Comparison of ENCODE assay signal across 10 mouse cellular contexts in the genomic region with DNA sequence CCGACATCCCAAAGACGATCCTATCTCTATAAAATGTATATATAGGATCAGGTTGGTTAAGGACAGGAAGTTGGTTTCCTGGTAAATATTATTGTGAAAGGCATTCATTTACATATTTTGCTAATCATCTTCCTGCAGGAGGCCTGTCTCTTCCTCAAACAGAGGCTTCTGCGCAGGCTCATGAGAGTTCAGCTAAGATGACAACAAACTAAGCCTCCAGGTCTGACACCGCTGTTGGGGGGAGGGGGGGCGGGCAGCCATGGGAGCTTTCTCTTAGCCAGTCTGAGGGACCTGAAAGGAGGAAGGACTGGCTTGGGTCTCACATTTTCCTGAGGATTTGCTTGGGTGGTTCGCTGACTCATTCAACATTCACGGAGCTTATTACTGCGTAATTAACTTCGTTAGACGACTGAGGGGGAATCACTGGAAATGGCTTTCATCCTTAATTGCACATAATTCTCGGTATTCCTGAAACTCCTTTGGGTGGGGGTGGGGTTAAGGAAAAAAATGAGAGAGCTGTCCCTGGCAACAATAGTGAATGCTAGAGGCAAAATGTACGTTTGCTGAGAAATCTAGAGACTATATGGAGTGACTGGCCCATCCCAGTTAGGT. TPM values are rescaled to one million over a fixed set of nuclear protein-coding genes. Genes with fewer than 3 reads are reported as not detected.
A peak's percentile ranks its signal among the peaks of the same experiment; 100 is the strongest.
DNase-seq lines count a peak whose midpoint lies in the region; ATAC-seq and TF ChIP-seq lines count a peak whose summit lies in the region.
"Had no signal": no experiment of that assay in that cellular context is flagged by ENCODE, and none has a peak within 500 bp of the region (broad histone marks: within the 10 kb centered on the region; RNA-seq: fewer than 3 reads in every experiment).

No protein-coding gene starts in this region.

- TF ChIP-seq EP300 in liver, postnatal 0 days (IDR thresholded peaks at IDR 0.05; ENCODE audit: low read depth) = no peak

- DNase-seq in liver, postnatal 0 days = no peak
- no peak for DNase-seq in liver, embryonic 11.5 days (ENCODE audit: low spot score)
- DNase-seq in brain, embryonic 14.5 days (ENCODE audit: low read depth) = peak; percentile 67
- peak; percentile 40 for DNase-seq in lung, postnatal 14 days
- DNase-seq in retina, postnatal 1 day = peak; percentile 69
- no peak for DNase-seq in embryo, embryonic 11 days
- DNase-seq in cerebellum, adult 18-20 months = no peak

- peaks cover 4% of the 10 kb centered on the region; the same call in 1 of the 2 replicates for H3K4me1 ChIP-seq in liver, postnatal 0 days (ENCODE audit: insufficient read depth)
- peaks cover 2% of the 10 kb centered on the region for H3K4me1 ChIP-seq in liver, embryonic 11.5 days (replicated peaks; ENCODE audit: control insufficient read depth, insufficient read depth, low read length)

- TF ChIP-seq POLR2A in brain, embryonic 14.5 days (IDR thresholded peaks at IDR 0.05; ENCODE audit: borderline replicate concordance, extremely low read depth, insufficient read depth, insufficient read length, poor library complexity, severe bottlenecking) = no peak

- ATAC-seq in liver, postnatal 0 days = peak; percentile 50
- no peak for ATAC-seq in liver, embryonic 11.5 days (replicated peaks; ENCODE audit: low FRiP score)
- ATAC-seq: intestine, embryonic 16.5 days; Patski had no signal

- H3K27ac ChIP-seq in liver, postnatal 0 days (ENCODE audit: low read depth) = no peak overlapping the region
- no peak overlapping the region for H3K27ac ChIP-seq in liver, embryonic 11.5 days (ENCODE audit: low read depth, low read length)
- H3K27ac ChIP-seq: limb, embryonic 15.5 days had no signal

- H3K9me3 ChIP-seq in liver, postnatal 0 days (ENCODE audit: low read length) = no peaks in the 10 kb centered on the region
- H3K9me3 ChIP-seq in liver, embryonic 11.5 days (ENCODE audit: control insufficient read depth, low read length) = no peaks in the 10 kb centered on the region
- H3K9me3 ChIP-seq: limb, embryonic 15.5 days had no signal

- no peak overlapping the region for H3K9ac ChIP-seq in liver, postnatal 0 days (replicated peaks)
- no peak overlapping the region for H3K9ac ChIP-seq in liver, embryonic 11.5 days (ENCODE audit: low read depth, low read length)
- H3K9ac ChIP-seq: limb, embryonic 15.5 days had no signal

- no peak overlapping the region for H3K4me3 ChIP-seq in liver, postnatal 0 days (ENCODE audit: low read depth, low read length)
- H3K4me3 ChIP-seq in liver, embryonic 11.5 days (ENCODE audit: low read depth, low read length) = no peak overlapping the region
- H3K4me3 ChIP-seq: limb, embryonic 15.5 days had no signal

- H3K36me3 ChIP-seq in liver, postnatal 0 days (replicated peaks; ENCODE audit: insufficient read depth, low read length) = no peaks in the 10 kb centered on the region
- no peaks in the 10 kb centered on the region for H3K36me3 ChIP-seq in liver, embryonic 11.5 days (ENCODE audit: control insufficient read depth, insufficient read depth, low read length)
- H3K36me3 ChIP-seq: limb, embryonic 15.5 days had no signal

- no peaks in the 10 kb centered on the region for H3K27me3 ChIP-seq in liver, postnatal 0 days (ENCODE audit: insufficient read depth, low read length)
- no peaks in the 10 kb centered on the region for H3K27me3 ChIP-seq in liver, embryonic 11.5 days (replicated peaks; ENCODE audit: control insufficient read depth, insufficient read depth, low read length)
- H3K27me3 ChIP-seq: limb, embryonic 15.5 days; Patski had no signal

- TF ChIP-seq CTCF in liver, postnatal 0 days (IDR thresholded peaks at IDR 0.05; ENCODE audit: low read depth) = no peak
- no peak for TF ChIP-seq CTCF in brain, embryonic 14.5 days (IDR thresholded peaks at IDR 0.05; ENCODE audit: borderline replicate concordance, extremely low read depth, insufficient read depth, insufficient read length)

- no peak overlapping the region; the same call in 1 of the 2 replicates for H3K4me2 ChIP-seq in liver, postnatal 0 days (ENCODE audit: low read depth, low read length)
- no peak overlapping the region for H3K4me2 ChIP-seq in liver, embryonic 11.5 days
- H3K4me2 ChIP-seq: limb, embryonic 15.5 days had no signal

- WGBS in liver, postnatal 0 days (ENCODE audit: insufficient replicate concordance) = 39% methylated on average over 12 of the region's 12 CpGs
- WGBS in liver, embryonic 11.5 days = 58% methylated on average over 12 of the region's 12 CpGs

RNA-seq across cellular contexts. Expression of gene Mrln, which starts 3.5 kb away (rescaled TPM):
- 0.38 and 0.65 TPM in 2 replicates for polyA plus RNA-seq in liver, postnatal 0 days (2015; fragmentation: Nextera tagmentation; extraction: Ambion mirVana)
- 0.67 and 0.96 TPM in 2 replicates for polyA plus RNA-seq in liver, embryonic 11.5 days (2014; fragmentation: Nextera tagmentation; extraction: Ambion mirVana)
- 0.82 and 1.2 TPM in 2 replicates for polyA plus RNA-seq in brain, embryonic 14.5 days (2012; rRNA removed)
- polyA plus RNA-seq: Patski had no signal

RNA-seq across cellular contexts. Expression of gene Slc16a9, which starts 43.9 kb away (rescaled TPM):
- polyA plus RNA-seq in liver, postnatal 0 days (2015; fragmentation: Nextera tagmentation; extraction: Ambion mirVana) = 1.1 and 1.2 TPM in 2 replicates
- 0.64 and 1.0 TPM in 2 replicates for polyA plus RNA-seq in liver, embryonic 11.5 days (2014; fragmentation: Nextera tagmentation; extraction: Ambion mirVana)
- polyA plus RNA-seq in brain, embryonic 14.5 days (2012; rRNA removed) = 1.4 and 2.4 TPM in 2 replicates

Comparison
In these comparisons a context has a peak if more than half of its experiments do, and no peak if none do; other contexts are left out.
1. DNase-seq: peak in brain, embryonic 14.5 days (single experiment), lung, postnatal 14 days (single experiment) and retina, postnatal 1 day (single experiment); none in liver, postnatal 0 days (single experiment), liver, embryonic 11.5 days (single experiment), embryo, embryonic 11 days (single experiment) and cerebellum, adult 18-20 months (0 of 2).